Mouse (Mus musculus): ENCODE measurements around the gene Trib3.

Trib3 gene

DNA sequence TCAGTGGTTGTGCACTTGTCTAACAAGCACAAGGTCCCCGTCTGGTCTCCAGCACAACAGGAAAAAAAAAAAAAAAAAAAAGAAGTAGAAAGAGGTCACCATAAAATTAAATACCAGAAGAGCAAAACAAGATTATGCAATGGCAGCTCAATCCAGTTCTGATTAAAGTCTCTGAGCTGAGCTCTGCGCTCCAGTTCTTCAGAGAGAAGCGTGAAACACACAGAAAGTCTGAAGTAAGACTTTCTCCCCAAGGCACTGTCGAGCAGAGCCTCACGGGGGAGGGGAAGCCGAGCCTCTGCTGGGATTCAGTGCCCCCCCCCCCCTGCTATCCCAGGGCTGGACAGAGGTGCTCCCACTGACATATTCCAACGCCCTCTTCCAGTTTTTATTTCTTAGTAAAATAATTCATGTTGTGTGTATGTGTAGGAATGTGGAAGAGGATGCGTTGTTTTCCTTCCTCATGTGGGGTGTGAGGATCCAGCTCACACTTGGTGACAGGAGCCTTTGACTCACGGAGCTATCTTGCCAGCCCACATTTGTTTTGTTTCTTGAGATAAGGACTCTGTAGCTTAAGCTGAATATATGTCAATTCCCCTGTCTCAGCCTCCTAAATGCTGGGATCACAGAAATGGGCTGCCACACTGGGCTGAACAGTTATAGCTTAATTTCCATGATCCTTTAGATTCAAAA lies 3.1 kb upstream of the Trib3 start:
- no peak for DNase-seq

DNA sequence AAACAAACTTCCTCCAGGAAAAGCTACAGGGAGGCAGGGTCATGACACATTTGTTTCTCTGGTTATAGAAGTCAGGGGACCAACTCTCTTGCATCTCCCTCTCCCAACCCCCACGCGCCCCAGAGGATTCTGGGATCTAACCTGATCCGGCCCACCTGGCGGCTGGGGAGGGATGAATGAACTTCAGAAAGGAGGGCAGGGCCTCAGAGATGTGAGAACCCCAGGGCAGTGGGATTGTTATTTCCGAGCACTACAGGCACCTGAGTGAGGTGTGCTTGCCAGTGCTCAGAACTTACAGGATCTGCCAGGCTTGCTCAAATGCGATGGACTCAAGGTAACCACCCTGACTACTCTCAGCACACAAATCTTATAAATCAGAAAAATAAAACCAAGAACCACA lies 1.6 kb upstream of the Trib3 start:
- DNase-seq = no peak

DNA sequence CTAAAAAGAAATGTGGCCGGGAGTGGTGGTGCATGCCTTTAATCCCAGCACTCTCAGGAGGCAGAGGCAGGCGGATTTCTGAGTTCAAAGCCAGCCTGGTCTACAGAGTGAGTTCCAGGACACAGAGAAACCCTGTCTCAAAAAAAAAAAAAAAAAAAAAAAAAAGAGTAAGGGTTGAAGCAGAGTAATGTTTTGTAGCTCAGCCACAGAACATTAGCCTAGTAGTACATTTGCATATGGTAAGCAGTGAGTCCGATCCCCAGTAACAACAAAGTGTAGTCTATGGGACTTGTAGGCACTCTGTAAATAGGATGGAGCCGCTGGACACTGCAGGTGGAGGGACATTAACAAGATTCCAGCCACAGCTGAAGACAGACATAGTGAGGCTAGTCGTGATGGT lies 1.1 kb upstream of the Trib3 start:
- DNase-seq = no peak

DNA sequence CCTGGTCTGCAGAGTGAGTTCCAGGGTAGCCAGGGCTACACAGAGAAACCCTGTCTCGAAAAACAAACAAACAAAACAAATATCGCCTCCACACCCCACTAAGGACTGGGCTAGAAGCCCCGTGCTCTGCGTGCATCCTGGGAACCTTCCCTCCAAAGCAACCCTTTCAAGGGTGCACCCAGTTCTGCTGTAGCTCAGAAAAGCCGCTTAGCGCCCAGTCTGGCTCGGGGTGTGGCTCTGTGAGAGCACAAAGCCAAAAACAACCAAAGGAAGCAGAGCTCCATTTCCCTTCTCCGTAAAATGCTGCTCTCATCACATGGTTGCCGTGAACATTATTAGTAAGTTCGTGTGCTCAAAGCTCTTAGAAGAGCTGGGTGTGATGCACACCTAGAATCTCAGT lies 529 bp upstream of the Trib3 start:
- DNase-seq = no peak

DNA sequence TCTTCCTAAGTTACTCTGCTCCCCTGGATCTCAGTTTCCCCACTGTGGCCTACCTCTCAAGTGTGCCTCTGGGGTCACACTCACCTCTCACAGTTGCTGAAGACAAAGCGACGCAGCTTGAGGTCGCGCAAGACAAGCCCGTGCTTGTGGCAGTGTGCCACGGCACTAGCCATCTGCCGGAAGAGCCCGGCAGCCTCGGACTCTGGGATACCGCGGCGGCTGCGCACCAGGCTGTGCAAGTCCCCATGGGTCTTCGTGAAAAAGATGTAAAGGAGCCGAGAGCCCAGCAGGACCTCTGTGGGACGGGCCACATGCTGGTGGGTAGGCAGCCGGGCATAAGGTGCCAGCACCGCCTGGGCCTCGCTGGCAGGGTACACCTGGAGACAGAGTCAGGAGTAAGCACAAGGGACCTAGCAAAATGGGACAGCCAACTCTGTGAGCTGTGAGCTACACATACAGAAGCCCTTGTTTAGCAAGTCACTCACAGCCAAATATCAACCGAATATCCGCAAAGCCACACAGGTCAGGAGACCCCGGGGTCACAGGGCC lies 4.1 kb downstream of the Trib3 start:
- no peak for DNase-seq

DNA sequence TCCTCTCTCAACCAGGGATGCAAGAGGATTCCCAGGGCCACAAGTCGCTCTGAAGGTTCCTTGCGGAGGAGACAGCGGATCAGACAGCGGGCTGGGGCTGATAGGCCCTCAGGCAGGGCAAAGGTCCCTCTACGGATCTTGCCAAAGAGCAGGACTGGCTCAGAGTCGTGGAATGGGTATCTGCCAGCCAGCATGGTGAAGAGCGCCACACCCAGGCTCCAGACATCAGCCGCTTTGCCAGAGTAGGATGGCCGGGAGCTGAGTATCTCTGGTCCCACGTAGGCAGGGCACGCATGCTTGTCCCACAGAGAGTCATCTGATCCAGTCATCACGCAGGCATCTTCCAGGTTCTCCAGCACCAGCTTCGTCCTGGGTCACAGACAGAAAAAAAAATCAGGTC lies 5.5 kb downstream of the Trib3 start:
- no peak for DNase-seq

DNA sequence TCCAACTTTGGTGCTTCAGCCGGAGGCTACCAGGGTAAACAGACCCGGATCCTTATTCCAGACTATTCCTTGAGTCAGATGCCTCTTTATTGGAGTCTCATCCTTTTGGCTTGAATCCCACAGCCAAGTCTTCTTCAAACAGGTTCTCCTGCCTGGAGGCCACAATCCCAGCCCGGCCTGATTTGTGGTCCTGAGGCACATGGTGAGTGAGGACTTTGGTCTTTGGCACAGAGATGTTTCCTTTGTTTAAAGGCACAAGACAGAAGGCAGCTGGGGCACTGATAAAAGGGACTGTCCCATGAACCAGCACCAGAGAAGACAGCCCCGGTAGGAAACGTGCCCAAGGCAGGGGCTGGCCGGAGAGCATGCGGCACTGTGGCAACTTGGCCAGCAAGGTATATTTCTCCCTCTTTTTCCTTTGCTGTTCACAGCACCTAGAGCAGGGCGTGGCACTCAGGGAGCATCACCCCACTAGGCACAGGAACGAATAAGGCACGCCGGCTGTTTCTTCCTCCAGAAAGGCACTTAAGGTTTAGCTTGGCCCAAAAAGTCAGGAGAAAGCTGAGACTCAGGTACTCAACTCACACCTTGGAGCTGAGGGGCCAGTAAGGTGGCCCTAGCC lies 6.1 kb downstream of the Trib3 start:
- peak in 1 of 2 experiments; percentile 19 for DNase-seq

DNA sequence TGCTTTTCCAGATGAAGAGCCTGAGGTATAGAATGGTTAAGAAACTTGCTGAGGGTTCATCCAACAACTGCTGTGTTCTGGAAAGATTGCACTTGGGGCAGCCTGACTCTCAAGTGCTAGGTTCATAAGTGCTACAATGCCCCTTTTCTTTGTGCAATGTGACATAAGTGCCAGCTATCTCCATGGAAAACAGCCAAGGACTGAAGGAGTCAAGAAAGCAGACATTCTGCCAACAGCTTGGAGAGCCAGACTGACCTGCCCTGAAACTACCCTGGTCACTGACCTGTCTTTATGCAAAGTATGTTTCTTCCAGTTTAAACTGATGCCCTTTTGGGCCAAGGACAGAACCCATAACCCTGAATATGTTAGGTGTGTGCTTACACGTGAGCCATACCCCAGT lies 7.0 kb downstream of the Trib3 start:
- peak; percentile 21 to 34 for DNase-seq

DNA sequence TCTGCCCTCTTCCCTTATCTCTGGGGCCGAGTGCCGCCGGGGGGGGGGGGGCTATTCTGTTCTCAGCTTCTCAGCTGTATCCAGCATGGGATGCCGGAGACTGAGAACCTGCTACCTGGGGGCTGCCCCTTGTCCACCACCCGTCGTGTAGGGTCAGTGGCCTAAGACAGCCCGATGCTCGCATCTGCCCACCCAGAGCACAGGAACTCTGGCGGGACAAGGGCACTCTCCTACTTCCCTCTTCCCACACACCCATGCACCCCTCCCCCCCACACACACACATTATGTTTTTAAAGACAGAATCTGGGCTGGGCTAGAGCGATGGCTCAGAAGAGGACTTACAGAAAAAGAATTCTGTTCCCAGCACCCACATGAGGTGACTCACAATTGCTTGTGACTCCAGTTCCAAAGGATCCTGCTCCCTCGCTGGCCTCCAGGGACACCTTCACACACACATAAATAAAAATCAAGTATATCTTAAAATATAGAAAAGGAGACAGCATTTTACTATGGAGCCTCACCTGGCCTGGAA lies 8.5 kb downstream of the Trib3 start:
- DNase-seq = no peak

DNA sequence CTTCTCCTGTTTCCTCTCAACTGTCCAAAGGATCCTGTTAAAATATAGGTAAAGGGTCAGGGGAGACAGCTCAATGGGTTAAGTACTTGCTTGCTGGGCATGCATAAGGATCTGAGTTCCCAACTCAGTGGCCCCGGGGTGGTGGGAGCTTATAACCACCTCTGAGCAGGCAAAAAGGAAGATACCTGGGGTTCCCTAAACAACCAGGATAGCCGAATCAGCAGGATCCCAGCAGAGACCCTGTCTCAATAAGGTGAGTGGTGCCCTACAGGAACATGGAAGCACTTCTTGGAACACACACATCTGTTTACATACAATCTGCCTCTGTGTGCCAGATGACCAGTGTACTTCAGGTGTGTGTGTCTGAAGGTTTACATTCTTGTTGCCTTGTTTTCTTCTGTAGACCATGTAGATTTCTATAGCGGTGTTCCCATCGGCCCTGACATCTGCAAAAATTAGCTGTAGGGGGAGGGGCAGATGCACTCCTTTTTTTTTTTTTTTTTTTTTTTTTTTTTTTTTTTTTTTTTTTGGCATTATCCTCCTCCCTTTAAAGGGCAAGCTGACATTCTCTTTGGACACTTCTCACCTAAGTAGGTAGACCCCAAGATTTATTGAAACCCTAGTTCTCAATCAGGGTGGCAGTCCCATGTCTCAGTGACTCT lies 10.4 kb downstream of the Trib3 start:
- DNase-seq = no peak

DNA sequence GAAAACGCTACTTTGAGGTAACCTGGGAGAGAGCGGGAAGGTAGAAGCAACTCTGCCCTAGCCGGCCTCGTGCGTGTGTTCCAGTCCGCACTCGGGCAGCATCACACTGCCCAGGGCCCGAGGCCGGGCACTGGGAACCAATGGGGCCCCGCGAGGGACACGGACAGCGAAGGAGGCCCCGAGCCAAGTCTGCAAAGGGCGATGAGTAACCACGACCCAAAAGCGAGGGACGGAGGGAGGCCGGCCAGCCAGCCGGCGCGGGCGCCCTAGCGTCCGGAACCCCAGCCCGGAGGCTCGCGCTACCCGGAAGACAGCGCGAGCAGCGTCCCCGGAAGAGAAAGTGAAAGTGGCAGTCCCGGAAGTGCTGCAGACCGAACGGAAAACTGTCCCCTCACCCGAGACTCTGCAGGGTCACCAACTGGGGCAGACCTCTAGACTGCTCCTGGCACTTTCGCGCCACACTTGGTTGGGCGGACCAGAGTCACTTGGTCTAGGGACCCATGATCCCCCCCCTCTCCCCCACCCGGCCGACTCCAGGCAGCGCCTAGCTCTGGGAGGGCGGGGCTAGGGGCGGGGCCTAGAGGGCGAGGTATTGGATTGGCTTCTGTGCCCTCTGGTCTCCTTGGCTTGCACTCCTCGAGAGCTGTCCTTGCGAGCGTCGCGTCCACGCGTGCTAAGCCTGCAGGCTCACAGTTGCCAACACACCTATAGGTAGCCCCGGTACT lies 11.6 kb downstream of the Trib3 start, which contains the start of gene Rbck1:
Rbck1 (minus strand) TSS at position 553 of the 725 bp plus-strand sequence.
- DNase-seq = peak; percentile 88 to 92

DNA sequence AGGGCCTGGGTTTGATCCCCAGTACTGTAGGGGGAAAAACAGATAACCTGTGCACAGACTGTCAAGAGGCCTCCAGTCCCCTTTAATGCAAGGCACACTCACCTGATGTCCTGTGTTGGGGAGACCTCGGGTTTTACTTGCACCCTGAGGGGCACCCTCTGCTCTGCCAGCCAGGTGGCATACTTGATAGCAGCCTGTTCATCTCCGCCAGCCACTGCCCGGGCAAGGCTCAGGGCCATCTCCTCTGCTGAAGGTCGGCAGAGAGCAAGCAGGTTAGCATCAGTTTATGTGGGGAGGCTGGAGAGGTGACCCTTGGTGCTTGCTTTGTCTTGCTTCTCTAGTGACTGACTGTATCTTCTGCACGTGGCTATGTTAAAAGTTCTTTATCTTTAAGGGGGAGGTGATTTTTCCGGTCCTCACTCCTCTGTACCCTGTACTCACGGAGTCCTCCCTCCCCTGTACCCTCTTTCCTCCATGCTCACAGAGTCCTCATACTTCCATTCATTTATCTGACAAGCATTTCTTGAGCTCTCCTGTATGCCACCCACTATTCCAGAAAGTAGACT lies 12.9 kb downstream of the Trib3 start:
- DNase-seq = no peak

DNA sequence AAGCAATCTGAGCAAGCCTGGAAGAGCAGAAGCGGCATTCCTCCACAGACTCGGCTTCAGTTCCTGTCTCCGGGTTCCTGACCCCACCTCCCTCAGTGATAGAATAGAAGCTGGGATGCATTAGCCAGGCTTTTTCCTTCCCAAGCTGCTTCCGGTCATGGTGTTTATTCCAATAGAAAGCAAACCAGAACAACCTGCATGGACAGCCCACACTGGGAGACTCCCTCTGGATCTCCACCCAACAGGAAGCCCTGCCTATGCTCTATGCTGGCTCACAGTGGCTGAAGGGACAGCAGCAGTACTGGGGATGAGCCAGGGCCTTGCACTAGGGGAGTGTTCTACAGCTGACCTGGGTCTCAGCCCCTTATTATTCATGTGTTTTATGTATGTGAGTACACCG lies 15.9 kb downstream of the Trib3 start:
- DNase-seq = no peak

DNA sequence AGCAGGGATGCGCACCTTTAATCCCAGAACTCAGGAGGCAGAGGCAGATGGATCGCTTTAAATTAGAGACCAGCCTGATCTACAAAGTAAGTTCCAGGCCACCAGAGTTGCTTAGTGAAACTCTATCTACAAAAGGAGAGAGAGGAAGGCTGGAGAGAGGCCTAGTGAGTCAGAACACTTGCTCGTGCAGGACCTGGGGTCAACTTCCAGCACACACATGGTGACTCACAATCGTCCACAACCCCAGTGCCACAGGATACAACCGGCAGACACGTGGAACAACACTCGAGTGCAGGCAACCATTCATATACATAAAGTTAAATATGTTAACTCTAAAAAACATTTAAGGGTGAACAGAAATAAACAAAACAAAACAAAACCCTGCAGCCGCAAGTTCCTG lies 17.2 kb downstream of the Trib3 start:
- DNase-seq = no peak

DNA sequence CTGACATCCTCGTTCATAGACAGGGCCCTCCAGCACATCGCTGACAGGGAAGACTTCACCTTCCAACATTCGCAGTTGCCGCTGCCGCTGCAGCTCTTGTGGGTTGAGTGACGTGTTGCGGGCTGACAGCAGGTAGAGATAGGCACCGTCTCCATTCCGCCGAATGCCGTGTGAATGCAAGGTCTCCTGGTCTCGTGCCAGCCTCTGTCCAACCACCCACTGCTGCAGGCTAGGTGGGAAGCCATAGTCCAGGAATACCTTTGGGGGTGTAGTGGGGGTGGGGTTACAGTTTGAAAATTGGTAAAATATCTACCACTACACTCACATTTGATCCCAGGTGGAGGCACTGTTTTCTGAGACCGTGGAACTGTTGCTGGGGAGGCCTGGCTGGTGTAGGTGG lies 17.7 kb downstream of the Trib3 start:
- no peak for DNase-seq

DNA sequence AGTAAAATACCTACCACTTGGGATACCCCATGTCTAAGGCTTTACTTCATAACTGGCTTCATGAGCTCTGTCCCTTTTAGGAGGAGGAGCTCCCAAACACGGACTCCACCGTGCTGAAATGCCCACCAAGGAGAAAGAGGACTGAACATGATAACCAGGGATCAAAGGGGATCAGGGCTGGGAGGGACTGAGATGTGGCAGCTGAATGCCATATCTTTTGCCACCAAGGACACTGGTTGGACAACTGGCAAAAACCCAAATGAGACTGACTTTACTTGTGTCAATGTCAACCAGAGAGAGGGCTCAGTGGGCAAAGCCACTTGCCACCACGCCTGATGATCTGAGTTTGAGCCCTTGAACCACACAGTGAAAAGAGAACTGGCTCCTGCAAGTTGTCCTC lies 19.0 kb downstream of the Trib3 start:
- no peak for DNase-seq

DNA sequence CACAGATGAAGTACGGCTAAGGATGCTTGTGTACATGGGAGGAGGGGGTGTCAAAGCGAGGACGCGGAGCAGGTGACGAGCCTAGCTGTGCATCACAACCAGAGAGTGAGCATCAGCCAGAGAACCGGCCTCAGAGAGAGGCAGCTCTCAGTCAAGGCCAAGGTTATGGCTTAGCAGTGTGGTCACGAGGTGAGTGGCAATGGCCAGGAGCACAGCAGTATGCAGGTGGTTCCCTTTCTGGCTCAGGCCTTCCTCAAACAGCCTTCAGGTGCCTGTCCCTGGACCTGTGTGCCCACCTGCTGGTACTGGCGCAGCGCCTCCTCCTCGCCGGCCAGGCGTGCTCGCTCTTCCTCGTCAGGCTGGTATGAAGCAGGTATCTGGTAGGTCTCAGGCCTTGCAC lies 19.9 kb downstream of the Trib3 start:
- DNase-seq = no peak

DNA sequence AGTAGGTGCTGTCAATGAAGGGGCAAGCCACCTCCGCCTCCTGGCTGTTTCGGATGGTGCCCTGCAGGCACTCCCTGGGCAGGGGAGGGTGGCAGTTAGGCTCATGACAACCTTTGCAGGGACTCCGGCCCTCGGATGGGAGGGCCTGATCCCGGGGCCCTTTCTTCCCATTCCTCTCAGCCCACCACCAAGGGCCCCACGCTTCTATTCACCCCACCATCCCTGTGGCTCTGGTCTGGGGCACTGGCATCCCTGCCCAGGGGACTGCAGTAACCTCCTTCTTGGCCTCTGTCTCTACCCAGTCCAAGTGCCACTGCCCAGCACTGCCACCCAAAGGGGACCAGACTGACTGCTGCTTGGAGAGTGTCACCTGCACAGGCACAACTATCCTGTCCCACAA lies 21.6 kb downstream of the Trib3 start:
- DNase-seq = no peak

DNA sequence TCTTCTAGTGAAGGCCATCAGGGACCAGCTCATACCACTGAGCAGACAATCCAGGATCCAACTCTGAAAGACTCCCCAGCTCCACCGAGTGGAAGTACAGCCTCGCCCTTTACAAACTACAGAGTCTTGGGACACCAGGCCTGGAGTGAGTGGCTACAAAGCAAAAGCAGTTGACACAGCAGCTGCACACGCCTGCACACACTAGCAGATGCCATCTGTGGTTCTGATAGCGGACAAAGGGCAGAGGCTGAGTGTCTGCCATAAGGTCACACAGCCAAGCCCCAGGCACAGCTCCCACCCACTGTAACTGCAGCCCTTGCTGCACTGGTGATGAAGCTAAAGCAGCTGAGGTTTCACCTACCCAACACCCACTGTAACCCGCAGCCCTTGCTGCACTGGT lies 22.3 kb downstream of the Trib3 start:
- no peak for DNase-seq

DNA sequence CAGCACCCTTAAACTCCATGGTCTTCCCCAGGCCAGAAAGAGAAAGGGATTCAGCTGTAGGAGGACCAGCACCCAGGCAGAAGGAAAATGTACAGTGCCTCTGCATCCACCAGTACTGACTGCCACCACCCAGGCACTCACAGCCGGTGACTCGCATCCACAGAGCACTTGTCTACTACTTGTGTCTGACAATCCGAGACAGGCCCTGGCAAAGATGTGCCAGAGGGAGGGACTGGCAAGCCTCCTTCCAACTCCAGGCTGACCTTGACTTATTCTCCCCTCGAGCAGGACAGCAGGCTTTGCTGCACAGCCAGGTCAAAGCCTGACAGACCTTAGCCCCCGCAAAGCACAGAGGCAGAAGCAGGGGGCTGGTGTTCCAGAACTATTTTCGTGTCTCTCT lies 26.8 kb downstream of the Trib3 start:
- no peak for DNase-seq

DNA sequence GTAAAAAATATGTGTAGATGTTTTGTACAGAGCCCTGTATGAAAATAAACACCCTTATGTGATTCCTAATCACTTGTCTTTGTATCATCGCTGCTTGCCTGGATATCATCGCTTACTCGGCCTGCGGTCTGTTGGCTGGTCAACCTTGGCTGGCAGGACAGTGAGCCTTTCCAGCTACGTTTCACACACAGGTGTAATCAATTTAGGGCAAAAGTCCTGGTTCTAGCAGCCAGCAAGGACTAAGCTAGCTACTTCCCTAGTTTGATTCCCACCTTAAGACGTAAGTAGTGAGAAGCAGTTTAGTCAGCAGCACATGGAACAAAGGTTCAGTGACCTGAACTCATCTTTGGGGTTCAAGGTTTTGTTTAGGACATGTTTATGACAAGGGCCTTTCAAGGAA lies 29.9 kb downstream of the Trib3 start:
- DNase-seq = no peak

DNA sequence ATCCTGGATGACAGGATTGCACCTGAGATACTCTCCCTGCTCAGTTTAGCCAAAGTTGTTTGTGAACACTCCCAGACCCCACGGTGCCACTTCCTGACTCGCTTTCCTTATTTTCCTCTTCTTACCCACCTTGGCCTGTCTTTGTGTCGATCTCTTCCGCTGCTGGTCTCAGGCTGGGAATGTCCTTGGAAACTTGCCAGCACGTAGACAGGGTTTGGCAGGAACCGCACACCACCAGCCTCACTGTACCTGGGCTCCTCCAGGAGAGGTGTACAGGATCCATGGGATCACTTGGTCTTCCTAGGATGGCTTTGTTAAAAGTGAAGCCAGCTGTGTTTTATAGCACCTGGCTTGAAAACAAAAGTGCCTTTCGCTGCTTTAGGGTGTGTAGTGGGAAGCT lies 30.8 kb downstream of the Trib3 start:
- DNase-seq = no peak

DNA sequence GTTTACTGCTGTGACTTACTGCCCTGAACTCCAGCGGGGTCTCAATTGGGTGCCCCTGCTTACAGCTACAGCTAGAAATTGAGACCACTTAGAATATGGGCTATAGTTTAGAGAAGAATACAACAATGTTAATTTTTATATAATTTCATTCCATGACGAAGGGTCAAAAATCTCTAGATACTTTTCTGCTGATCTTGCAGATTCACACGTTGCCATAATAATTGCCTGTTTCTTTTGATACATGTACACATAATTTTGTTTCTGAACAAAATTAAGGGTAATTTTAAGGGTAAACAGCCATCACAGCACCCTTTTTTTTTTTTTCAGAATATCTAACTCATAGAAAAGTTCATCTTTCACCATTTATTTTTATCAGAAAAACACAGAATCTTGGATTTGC lies 36.6 kb downstream of the Trib3 start:
- no peak for DNase-seq

All from kidney, adult 8-10 months (tissue).